Mouse (Mus musculus): Measurements from ENCODE around the gene Colgalt1.
A peak's percentile ranks its signal among the peaks of the same experiment; 100 is the strongest.

Colgalt1 gene

DNA sequence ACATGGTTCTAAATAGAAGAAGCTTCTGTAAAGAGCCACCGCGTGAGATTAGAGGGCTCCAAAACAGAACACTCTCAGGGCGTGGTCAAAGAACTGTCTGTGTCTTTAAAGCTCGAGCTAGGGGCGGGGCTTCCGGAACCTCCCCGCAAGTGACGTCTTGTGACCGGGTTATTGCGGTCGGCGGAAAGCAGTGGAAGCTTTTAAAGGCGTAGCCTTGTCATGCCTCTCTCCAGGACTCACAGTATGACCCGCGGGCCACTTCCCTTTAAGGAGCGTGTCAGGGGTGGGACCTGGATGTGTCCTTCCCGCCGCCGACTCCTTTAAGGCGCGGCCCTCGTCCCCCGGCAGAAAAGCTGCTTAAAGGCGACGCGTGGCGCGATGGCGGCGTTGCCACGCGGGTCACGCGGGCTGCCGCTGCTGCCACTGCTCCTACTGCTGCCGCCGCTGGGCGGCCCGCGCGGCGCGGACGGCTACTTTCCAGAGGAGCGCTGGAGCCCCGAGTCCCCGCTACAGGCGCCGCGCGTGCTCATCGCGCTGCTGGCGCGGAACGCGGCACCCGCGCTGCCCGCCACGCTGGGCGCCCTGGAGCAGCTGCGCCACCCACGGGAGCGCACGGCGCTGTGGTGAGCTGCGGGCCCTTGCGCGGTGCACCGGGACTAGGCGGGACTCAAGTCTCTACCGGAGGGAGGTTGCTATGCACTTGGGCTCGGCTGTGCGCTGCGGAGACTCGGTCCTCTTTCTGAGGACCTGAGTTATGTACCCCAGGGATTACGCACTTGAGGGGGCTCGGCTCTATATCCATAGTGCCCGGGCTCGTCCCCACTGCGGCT is at the start of gene Colgalt1:
Colgalt1 (plus strand) TSS at position 177 of the 830 bp plus-strand sequence.
- peak; percentile 98 for DNase-seq (ENCODE audit: low read depth)

DNA sequence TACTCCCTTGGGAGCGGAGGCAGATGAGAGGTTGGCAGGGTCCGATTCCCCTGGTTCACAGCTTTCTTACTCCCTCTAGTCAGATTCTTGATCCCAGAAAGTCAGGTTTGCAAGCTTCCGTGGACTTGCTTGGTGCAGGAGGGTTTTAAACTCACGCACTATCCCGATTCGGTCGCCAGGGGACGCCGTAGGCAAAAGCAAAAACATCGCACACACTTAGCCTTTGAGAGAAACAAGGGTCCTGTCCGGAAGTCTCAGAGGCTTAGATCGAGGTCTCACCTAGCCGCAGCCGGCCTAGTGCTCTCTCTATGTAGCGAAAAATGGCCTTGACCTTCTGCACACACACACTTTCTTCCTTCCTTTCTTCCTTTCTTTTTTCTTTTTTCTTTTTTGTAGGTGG is 49.4 kb upstream of the Colgalt1 start:
- DNase-seq (ENCODE audit: low read depth): peak; percentile 70

DNA sequence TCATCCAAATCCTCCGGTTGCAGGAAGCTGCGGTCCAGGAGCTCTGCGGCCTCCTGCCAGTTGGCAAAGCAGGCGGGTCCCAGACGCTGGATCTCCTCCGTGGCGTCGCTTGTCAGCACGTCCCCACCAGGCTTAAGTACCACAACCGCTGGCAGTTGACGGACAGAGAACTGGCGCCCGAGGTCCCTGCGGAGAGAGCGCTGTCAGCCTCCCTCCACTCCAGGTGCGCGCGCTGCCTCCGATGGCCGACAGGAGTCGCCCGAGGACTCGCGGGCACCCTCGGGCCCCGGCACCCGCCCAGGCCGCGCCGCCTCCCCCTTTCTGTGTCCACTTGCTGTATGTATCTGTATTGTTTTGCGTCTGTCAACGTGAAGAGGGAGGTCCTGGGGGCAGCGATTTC is 48.0 kb upstream of the Colgalt1 start:
- no peak for DNase-seq (ENCODE audit: low read depth)

DNA sequence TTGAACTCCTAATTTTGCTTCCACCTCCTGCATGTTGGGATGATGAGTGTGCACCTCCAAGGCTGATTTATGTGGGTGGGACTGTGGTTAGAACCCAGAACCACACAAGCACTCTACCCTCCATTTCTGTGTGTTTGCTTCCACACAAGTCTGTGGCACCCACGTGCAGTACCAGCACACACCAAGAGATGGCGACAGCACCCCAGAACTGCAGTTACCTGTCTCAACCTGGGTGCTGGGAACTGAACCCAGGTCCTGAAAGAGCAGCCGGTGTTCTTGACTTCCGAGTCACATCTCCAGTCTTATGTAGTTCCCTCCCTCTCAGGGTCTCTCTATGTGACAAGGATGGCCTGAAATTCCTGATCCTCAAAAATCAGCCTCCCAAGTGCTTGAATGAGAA is 46.8 kb upstream of the Colgalt1 start:
- DNase-seq (ENCODE audit: low read depth): no peak

- no peak for DNase-seq (ENCODE audit: low read depth)
These were observed 44.3 kb upstream of the Colgalt1 start, which contains the start of gene Nxnl1 for GRCm38 (mm10) chr8:71566501-71566900. Gene Nxnl1 (minus strand): TSS chr8:71566601.

DNA sequence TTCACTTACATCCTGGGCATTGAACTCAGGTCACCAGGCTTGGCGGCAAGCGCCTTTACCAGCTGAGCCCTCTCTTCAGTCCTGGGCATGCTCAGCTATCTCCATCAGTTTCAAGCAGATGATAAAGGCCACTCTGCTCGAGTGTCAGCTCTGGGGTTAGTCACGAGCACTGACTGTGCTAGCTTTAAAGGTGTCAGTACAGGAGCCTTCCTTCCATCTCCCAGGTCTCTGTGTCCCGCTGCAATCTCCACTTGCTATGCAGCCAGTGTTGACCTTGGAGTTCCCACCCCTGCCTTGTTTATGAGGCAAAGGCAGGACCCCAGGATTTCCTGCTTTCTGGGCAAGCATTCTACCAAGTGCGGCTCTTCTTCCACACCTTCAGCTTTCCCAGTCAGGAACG is 43.2 kb upstream of the Colgalt1 start:
- no peak for DNase-seq (ENCODE audit: low read depth)

- DNase-seq (ENCODE audit: low read depth): no peak
These were observed 42.3 kb upstream of the Colgalt1 start, which contains the start of gene Slc27a1 for GRCm38 (mm10) chr8:71568387-71568937. Gene Slc27a1 (plus strand): TSS chr8:71568882.

DNA sequence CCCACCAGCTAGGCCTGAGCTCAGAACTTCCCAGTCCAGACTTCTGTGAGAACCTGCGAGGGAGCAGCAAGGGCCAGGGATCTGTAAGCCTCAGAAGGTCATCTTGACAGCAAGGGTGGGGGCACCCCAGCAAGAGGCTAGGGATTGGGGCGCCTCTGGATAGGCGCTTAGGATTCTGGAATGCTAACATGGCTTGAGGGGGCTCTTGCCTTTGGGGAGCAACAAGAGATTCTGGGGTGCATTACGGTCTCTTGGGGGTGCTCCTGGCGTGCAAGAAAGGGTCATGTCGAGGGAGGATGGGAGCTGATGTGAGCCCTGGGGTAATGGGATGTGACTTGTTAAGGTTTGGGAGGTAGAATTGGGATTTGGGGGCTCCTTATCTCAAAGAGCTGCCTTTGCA is 41.9 kb upstream of the Colgalt1 start:
- DNase-seq (ENCODE audit: low read depth): no peak

DNA sequence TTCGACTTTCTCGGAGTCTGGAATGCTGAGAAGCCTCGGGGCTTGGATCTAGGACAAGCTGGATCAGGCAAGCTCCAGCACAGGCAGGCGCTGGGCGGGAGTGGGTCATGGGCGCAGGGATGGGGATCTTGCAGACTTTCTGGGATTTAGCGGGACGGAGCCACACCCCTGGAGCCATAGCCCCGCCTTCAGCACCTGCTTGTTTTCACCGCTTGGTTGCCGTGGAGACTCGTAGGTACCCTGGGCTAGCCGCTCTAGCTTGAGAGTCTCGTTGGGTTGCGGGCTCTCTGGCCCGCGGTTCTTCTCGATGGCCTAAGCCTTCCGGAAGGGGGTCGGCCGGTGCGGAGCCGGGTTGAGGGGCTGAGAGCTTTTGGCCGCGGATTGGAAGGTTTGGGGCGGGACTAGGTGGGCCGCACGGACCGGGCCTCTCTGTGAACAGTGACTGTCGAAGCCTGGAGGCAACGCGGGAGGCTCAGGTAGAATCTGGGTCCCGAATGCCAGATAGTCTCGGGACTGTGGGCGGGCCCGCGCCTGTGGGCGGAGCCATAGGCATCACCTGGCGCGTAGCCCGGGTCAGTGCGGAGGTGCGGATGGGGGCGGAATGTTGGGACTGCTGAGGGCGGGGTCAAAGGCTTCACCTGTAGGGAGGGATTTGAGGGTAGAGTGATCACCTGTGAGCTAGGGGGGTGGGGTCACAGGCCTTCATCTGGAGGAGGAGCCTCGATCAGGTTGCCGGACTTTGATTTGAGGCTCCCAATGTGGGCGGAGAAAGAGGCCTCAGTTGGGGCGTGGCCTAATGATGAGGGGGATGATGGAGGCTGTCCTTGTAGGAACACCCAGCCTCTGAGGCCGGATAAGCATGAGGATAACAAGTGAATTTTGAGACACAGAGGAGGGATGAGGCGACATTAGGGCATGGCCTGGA is 41.2 kb upstream of the Colgalt1 start:
- no peak for DNase-seq (ENCODE audit: low read depth)

GRCm38 (mm10) chr8:71570291-71570954 is 40.4 kb upstream of the Colgalt1 start:
- peak; percentile 72 for DNase-seq (ENCODE audit: low read depth)

GRCm38 (mm10) chr8:71572077-71572476 is 38.7 kb upstream of the Colgalt1 start:
- DNase-seq (ENCODE audit: low read depth): no peak

GRCm38 (mm10) chr8:71572847-71573633 is 37.8 kb upstream of the Colgalt1 start:
- no peak for DNase-seq (ENCODE audit: low read depth)

- no peak for DNase-seq (ENCODE audit: low read depth)
These were observed 36.4 kb upstream of the Colgalt1 start for GRCm38 (mm10) chr8:71574426-71574825.

DNA sequence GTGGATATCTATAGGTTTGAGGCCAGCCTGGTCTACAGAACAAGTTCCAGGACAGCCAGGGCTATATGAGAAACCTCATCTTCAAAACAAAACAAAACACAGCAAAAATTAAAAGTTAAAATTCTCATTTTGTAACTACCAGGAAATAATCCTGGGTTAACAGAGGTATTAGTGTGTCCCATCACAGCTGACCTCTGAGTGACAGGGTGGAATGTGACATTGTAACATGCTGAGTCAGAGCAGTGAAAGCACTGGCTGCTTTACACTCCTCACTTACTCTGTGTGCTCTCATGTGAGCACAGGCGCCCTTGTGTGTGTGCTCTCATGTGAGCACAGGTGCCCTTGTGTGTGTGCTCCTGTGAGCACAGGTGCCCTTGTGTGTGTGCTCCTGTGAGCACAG is 35.8 kb upstream of the Colgalt1 start:
- DNase-seq (ENCODE audit: low read depth): no peak

- no peak for DNase-seq (ENCODE audit: low read depth)
These were observed 32.9 kb upstream of the Colgalt1 start for GRCm38 (mm10) chr8:71577856-71578387.

- DNase-seq (ENCODE audit: low read depth): no peak
These were observed 31.8 kb upstream of the Colgalt1 start for GRCm38 (mm10) chr8:71579009-71579408.

DNA sequence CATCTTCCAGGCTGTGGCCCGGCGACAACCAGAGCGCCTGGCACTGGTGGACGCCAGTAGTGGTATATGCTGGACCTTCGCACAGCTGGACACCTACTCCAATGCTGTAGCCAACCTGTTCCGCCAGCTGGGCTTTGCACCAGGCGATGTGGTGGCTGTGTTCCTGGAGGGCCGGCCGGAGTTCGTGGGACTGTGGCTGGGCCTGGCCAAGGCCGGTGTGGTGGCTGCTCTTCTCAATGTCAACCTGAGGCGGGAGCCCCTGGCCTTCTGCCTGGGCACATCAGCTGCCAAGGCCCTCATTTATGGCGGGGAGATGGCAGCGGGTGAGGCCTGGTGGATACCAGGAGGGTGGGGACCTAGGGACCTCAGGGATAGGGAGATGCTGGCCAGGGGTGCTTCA is 31.3 kb upstream of the Colgalt1 start:
- no peak for DNase-seq (ENCODE audit: low read depth)

DNA sequence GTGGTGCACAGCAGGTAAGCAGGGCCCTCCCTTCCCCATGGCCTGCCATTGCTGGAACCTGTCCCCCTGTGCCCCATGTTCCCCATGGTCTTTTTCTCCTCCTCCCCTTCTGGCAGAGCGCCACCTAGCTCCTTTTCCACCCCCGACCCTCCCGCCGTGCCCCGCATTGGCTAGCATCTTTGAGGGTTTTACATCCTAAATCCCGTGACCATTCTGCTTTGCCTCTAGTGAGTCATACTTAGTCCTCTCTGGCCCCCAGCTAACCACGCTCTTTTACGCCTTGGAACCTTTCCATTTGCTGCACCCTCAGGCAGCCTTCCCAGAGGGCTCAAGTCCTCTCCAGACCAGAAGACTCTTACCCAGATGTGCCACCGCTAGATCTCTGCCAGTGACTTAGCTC is 30.6 kb upstream of the Colgalt1 start:
- no peak for DNase-seq (ENCODE audit: low read depth)

- DNase-seq (ENCODE audit: low read depth): no peak
These were observed 23.9 kb upstream of the Colgalt1 start for GRCm38 (mm10) chr8:71586891-71587290.

- DNase-seq (ENCODE audit: low read depth): no peak
These were observed 22.0 kb upstream of the Colgalt1 start for GRCm38 (mm10) chr8:71588762-71589161.

DNA sequence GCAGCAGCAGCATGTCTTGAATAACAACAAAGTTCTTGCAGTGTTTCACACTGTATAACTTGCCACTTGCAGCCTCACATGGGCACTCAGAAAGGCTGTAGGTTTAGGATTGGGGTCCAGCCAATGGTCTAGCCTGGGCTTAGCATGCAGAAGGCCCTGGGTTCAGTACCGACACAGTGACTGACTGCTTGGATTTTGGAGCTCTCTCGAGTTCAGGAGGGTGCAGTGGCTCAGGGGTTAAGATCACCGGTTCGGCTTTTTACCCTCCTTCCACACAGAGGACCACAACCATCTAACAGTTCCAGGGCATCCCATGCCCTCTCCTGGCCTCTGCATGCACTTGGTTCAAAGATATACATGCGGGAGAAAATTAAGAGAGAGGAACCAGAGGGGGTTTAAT is 19.8 kb upstream of the Colgalt1 start:
- no peak for DNase-seq (ENCODE audit: low read depth)

Measured in c-Kit-positive CD71-positive TER-119-negative erythroid progenitor cells, embryonic 14.5 days (primary cell).